In genomic region chr6:47243863-47244606, GRCm38 (mm10) we compare ENCODE assay signal across 8 mouse cellular contexts.
DNase-seq lines count a peak whose midpoint lies in the region; ATAC-seq and TF ChIP-seq lines count a peak whose summit lies in the region.

No protein-coding gene starts in this region.

- H3K36me3 ChIP-seq in heart, embryonic 11.5 days (ENCODE audit: control insufficient read depth, insufficient read depth, low read length): no peaks in the 10 kb centered on the region
- H3K36me3 ChIP-seq in heart, postnatal 0 days (replicated peaks; ENCODE audit: control insufficient read depth, insufficient read depth, low read length): no peaks in the 10 kb centered on the region
- H3K36me3 ChIP-seq in lung, postnatal 0 days (ENCODE audit: insufficient read depth, low read length): no peaks in the 10 kb centered on the region

- WGBS in heart, embryonic 11.5 days (ENCODE audit: insufficient replicate concordance): 17% methylated on average over 6 of the region's 6 CpGs
- 17% methylated on average over 6 of the region's 6 CpGs for WGBS in heart, postnatal 0 days
- 18% methylated on average over 6 of the region's 6 CpGs for WGBS in lung, postnatal 0 days

- no peak for DNase-seq in heart, postnatal 25 days (ENCODE audit: low spot score)
- peak; percentile 80 for DNase-seq in c-Kit-positive CD71-positive TER-119-positive erythroid progenitor cells, embryonic 14.5 days (ENCODE audit: low spot score)
- peak; percentile 45 for DNase-seq in heart, postnatal 0 days (ENCODE audit: low spot score)
- DNase-seq in layer of hippocampus, adult 18-20 months (ENCODE audit: low spot score in 2 of 2): peak; percentile 9 to 43
- peak; percentile 76 for DNase-seq in lung, postnatal 0 days (ENCODE audit: low spot score)
- peak; percentile 65 for DNase-seq in right cerebral cortex, adult 18-20 months
- DNase-seq in cerebellum, postnatal 36 days: no peak

- 0 out of 2 replicates have a peak, but pooled peaks cover 4% of the 10 kb centered on the region for H3K4me1 ChIP-seq in heart, embryonic 11.5 days (ENCODE audit: control insufficient read depth, insufficient read depth, low read length)
- H3K4me1 ChIP-seq in heart, postnatal 0 days (ENCODE audit: control insufficient read depth, insufficient read depth): no peaks in the 10 kb centered on the region
- H3K4me1 ChIP-seq in lung, postnatal 0 days (ENCODE audit: insufficient read depth, low read depth, low read length): no peaks in the 10 kb centered on the region

- no peaks in the 10 kb centered on the region for H3K27me3 ChIP-seq in heart, embryonic 11.5 days (ENCODE audit: control insufficient read depth, insufficient read depth, low read length)
- H3K27me3 ChIP-seq in heart, postnatal 0 days (ENCODE audit: control insufficient read depth, insufficient read depth, low read length): no peaks in the 10 kb centered on the region
- no peaks in the 10 kb centered on the region for H3K27me3 ChIP-seq in lung, postnatal 0 days (replicated peaks; ENCODE audit: insufficient read depth, low read length)

- peak overlapping the region; percentile 59 for H3K4me2 ChIP-seq in heart, embryonic 11.5 days
- no peak overlapping the region for H3K4me2 ChIP-seq in heart, postnatal 0 days (ENCODE audit: low read depth, low read length)
- H3K4me2 ChIP-seq in lung, postnatal 0 days (replicated peaks; ENCODE audit: low read depth, low read length): no peak overlapping the region

- H3K4me3 ChIP-seq in heart, embryonic 11.5 days (ENCODE audit: low read depth, low read length): peak overlapping the region; percentile 27
- no peak overlapping the region for H3K4me3 ChIP-seq in heart, postnatal 0 days (ENCODE audit: low read depth, low read length)
- H3K4me3 ChIP-seq in lung, postnatal 0 days (ENCODE audit: low read depth, low read length): no peak overlapping the region

- peak overlapping the region; percentile 40; the same call in 1 of the 2 replicates for H3K9ac ChIP-seq in heart, embryonic 11.5 days (ENCODE audit: low read depth, low read length)
- H3K9ac ChIP-seq in heart, postnatal 0 days (replicated peaks; ENCODE audit: low read depth, low read length): no peak overlapping the region
- no peak overlapping the region for H3K9ac ChIP-seq in lung, postnatal 0 days (replicated peaks; ENCODE audit: low read depth)

- no peak overlapping the region for H3K27ac ChIP-seq in heart, embryonic 11.5 days (ENCODE audit: low read depth, low read length)
- H3K27ac ChIP-seq in heart, postnatal 0 days (ENCODE audit: low read depth): no peak overlapping the region
- H3K27ac ChIP-seq in lung, postnatal 0 days (ENCODE audit: low read length): no peak overlapping the region

- intact Hi-C loops in heart, postnatal 25 days (cut with DNase I): no loop called here

- ATAC-seq in heart, embryonic 11.5 days (replicated peaks; ENCODE audit: insufficient number of reproducible peaks, low FRiP score, low TSS enrichment): peak; percentile 74
- peak; percentile 41 for ATAC-seq in heart, postnatal 0 days (ENCODE audit: insufficient read depth, low read depth)
- peak; percentile 52; the same call in 1 of the 2 replicates for ATAC-seq in lung, postnatal 0 days

- H3K9me3 ChIP-seq in heart, embryonic 11.5 days (replicated peaks; ENCODE audit: control insufficient read depth, low read length): no peaks in the 10 kb centered on the region
- no peaks in the 10 kb centered on the region for H3K9me3 ChIP-seq in heart, postnatal 0 days (replicated peaks; ENCODE audit: control insufficient read depth, low read length)
- H3K9me3 ChIP-seq in lung, postnatal 0 days (ENCODE audit: low read length): no peaks in the 10 kb centered on the region

- no peak for TF ChIP-seq CTCF in heart, postnatal 0 days (IDR thresholded peaks at IDR 0.05; ENCODE audit: low read depth)
- no peak for TF ChIP-seq CTCF in lung, postnatal 0 days (IDR thresholded peaks at IDR 0.05)

- no peak for TF ChIP-seq EP300 in heart, postnatal 0 days (IDR thresholded peaks at IDR 0.05; ENCODE audit: low read depth)
- no peak for TF ChIP-seq EP300 in lung, postnatal 0 days (IDR thresholded peaks at IDR 0.05)

Comparison
In these comparisons a context has a peak if more than half of its experiments do, and no peak if none do; other contexts are left out.
1. DNase-seq: peak in c-Kit-positive CD71-positive TER-119-positive erythroid progenitor cells, embryonic 14.5 days (single experiment), heart, postnatal 0 days (single experiment), layer of hippocampus, adult 18-20 months (2 of 2), lung, postnatal 0 days (single experiment) and right cerebral cortex, adult 18-20 months (single experiment); none in heart, postnatal 25 days (single experiment) and cerebellum, postnatal 36 days (0 of 2).
2. Peak in every context shown above with its lines, with median percentiles within 50 percentile points of each other: ATAC-seq.